Mouse (Mus musculus) heart, postnatal 14 days (tissue): ENCODE results near the gene Ssna1. TPM values are rescaled to one million over a fixed set of nuclear protein-coding genes. Genes with fewer than 3 reads are reported as not detected.
"Not testable (repeated sequence)": the region's sequence is repeated elsewhere in the genome, so short reads cannot be mapped to it uniquely, and the experiment has no call there.

Experiments
- DNase-seq, 2 experiments: peaks; one replicate each; pipeline ENCODE4 v3.0.0; 2021 to 2022
- intact Hi-C: fragments of 180-260 bp; cut with DNase I; formaldehyde crosslinking; loops from one replicate; pipeline ENCODE4 v1.15.1; 2025
- total RNA-seq, 2 experiments: library from RNA; stranded (reverse); gene quantifications; 2 replicates each; pipeline ENCODE4 v1.2.3; 2021

Ssna1 gene
- total RNA-seq, 2 experiments from 2014 or later: 38.3 to 46.9 TPM

- DNase-seq: no peak
- intact Hi-C loops: no loop called here
Observed at GRCm38 (mm10) chr2:25263623-25264285, 8.5 kb downstream of the Ssna1 start.

GRCm38 (mm10) chr2:25262795-25263622, 9.2 kb downstream of the Ssna1 start:
- intact Hi-C loops: no loop called here
- peak; percentile 33 to 46 for DNase-seq

- intact Hi-C loops: no loop called here
- DNase-seq: peak; percentile 92 to 93
Observed at GRCm38 (mm10) chr2:25262291-25262767, 9.9 kb downstream of the Ssna1 start, which contains the start of gene Tprn. Tprn (plus strand) TSS chr2:25262618.

DNA sequence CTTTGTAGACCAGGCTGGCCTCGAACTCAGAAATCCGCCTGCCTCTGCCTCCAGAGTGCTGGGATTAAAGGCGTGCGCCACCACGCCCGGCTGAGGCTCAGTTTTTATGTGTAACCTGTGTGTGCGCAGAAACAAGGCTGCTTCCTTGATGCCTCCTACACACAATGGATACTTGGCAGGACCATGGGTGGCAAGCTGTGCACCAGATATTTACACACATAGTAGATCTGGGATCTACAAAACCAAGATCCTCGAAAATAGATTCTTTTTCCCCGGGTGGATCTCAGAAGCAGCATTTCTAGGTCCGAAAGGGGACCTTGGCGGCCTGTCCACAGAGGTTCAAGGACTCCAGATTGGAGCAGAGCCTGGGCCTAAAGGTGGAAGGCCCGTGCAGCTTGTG, 10.4 kb downstream of the Ssna1 start:
- intact Hi-C loops: no loop called here
- DNase-seq: no peak

DNA sequence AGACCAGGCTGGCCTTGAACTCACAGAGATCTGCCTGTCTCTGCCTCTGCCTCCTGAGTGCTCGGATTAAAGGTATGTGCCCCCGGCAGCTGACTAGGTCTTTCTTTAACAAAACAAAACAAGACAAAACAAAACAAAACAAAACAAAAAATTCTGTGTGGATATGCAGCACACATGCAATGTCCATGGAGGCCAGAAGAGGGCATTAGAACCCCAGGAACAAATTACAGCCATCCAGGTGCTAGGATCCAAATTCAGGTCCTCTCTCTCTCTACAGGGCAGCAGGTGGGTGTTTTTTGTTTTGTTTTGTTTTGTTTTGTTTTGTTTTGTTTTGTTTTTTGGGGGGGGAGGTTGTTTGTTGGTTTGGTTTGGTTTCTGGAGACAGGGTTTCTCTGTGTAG, 13.4 kb downstream of the Ssna1 start:
- no peak for DNase-seq
- intact Hi-C loops: no loop called here

DNA sequence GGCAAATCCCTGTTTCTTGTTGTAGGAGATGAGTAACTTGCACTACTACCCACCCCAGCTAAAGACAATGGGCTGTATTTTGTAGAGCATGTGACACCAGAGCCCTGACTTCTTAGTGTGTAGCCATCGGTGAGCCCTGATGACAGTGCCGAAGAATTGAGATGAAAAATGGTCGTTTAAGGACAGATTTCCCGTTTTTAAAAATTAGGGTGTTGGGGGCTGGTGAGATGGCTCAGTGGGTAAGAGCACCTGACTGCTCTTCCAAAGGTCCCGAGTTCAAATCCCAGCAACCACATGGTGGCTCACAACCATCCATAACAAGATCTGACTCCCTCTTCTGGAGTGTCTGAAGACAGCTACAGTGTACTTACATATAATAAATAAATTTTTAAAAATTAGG, 15.0 kb downstream of the Ssna1 start:
- DNase-seq, intact Hi-C loops: not testable (repeated sequence)

DNA sequence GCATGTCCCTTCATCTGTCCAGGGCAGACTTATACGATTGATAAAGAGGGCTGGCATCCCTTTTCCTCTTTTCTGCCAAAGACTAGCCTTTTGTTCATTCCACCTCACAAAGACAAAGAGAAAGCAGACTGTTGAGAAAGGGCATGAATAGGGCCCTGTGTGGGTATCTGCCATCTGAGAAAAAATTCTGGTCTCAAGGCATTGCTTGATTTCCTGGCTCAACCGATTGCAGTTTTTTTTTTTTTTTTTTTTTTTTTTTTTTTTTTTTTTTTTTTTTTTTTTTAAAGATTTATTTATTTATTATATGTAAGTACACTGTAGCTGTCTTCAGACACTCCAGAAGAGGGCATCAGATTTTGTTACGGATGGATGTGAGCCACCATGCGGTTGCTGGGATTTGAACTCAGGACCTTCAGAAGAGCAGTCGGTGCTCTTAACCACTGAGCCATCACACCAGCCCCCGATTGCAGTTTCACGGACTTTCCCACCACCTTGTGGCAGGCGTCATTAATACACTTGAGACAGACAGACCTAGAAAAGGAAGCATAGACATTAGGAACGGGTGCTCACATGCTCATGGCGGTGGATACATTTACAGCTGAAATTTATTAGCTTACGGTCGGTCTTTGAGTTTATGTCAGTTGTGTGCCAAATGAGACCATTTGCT, 15.7 kb downstream of the Ssna1 start:
- intact Hi-C loops: not testable (repeated sequence)
- peak; percentile 44 to 64 for DNase-seq

DNA sequence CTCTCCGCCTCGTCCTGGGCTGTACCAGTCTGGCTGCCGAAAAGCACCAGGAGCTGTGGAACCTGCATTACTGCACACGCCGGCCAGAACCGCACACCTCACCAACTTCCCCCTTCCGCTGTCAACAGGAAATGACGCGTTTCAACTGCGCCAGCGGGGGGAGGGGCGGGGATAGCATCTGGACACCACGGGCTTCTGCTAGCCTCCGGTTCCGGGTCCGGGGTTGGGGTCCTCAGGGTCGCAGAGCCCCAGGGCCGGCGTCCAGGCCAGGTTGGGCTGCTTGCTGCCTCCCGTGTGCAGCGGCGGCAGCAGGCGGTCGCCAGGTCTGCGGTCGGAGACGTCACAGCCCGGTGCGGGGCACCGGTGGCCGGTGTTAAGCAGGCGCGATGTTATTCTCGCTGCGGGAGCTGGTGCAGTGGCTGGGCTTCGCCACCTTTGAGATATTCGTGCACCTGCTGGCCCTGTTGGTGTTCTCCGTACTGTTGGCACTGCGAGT, 16.9 kb downstream of the Ssna1 start, which contains the start of gene Tmem203:
TSS of gene Tmem203 (plus strand) at position 156 of the 496 bp plus-strand sequence.
- DNase-seq: peak; percentile 85 to 89

GRCm38 (mm10) chr2:25252331-25252730, 19.9 kb downstream of the Ssna1 start:
- intact Hi-C loops: loop anchor here (2.0 to 5.0 kb wide), 2 partner anchors 24 to 155 kb away; partner anchors contain the start of gene Noxa1
- DNase-seq: no peak

More for the DNA sequence above, 16.9 kb downstream of the Ssna1 start, which contains the start of gene Tmem203:
- intact Hi-C loops: loop anchor here (2.0 kb wide), 1 partner anchor 61 kb away; no protein-coding TSS in a partner anchor

DNA sequence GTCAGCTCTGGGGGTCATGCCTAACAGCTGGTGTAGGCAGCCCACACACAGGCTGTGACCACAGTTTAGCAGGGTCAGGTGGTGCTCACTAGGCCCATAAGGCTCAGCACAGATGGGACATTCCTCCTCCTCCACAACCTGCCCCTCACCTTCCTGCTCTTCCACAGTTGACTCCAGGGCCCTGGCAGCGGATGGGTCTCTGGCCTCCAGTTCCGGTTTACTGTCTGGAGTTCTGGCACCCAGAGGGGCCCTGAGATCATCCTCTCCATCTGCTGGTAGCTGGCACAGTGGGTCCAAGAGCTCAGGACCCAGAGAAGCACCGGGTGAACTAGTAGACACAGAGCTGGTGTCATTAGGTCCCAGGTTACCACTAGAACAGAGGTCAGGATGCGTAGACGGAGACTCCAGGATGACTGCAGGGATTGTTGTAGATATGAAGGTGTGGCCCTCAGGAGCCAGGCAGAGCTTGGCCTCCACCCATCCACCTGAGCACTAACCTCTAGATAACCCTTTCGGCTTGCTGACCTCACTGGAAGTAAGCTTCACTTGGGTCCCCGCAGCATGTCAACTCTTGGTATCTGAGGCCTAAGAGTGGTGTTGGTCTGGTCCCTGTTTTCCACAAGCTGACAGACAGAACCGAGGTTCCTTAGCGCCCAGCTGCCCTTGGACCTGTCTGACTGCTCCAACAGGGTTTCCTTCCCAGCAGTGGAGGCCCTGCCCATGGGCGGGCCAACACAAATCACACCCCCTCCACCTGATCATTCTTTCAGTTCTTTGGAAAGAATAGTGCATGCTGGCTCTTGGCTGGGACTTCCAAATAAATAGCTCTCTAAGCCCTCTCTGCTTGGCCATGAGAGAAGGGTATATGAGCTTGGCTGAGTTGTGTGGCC, 25.8 kb downstream of the Ssna1 start, which contains the start of gene AL732309.1:
TSS of gene AL732309.1 (minus strand) at position 681 of the 890 bp plus-strand sequence.
- intact Hi-C loops: no loop called here

GRCm38 (mm10) chr2:25244144-25244543, 28.1 kb downstream of the Ssna1 start:
- intact Hi-C loops: no loop called here
- no peak for DNase-seq

More for the DNA sequence above, 25.8 kb downstream of the Ssna1 start, which contains the start of gene AL732309.1:
- DNase-seq: no peak

GRCm38 (mm10) chr2:25243342-25243741, 28.9 kb downstream of the Ssna1 start:
- DNase-seq: no peak
- intact Hi-C loops: no loop called here

GRCm38 (mm10) chr2:25242101-25242506, 30.1 kb downstream of the Ssna1 start, which contains the start of the genes Rnf208 and Cysrt1:
Rnf208 (plus strand) TSS chr2:25242255.
Cysrt1 (minus strand) TSS chr2:25242452.
- intact Hi-C loops: no loop called here
- DNase-seq: no peak

GRCm38 (mm10) chr2:25241438-25241775, 30.8 kb downstream of the Ssna1 start:
- DNase-seq: no peak
- intact Hi-C loops: no loop called here

DNA sequence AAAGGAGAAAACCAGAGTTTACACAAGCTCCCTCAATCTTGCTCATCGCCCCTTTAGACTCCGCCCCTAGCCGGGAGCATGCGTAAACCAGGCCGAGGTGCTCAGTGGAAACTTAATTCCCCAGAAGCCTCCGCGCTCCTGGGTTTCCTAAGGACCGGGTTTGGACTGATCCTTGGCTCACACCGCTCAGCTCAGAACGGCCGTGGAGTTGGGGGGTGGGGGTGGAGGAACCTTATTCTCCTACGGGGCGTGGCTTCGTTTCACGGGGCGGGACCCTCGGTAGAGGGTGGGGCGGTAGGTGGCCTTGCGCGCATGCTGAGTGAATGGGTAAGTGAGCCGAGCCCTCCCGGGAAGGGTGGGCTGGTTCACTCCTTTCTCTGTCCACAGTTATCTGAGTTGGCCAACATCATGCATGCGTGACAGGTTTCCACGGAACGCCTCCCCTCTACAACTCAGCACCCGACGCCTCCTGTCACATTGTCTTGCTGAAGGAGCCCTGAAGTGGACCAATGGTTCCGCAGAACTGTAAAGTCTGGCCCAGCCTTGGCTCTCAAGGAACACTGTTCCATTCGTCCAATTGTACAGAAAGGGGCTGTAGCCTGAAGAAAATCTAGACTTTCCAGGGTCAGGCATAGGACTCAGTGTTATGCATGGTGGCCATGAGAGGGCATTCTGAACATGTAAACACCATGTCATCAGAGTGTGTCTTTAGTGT, 31.4 kb downstream of the Ssna1 start:
- peak; percentile 43 to 66 for DNase-seq
- intact Hi-C loops: no loop called here

- DNase-seq: no peak
- intact Hi-C loops: no loop called here
Observed at GRCm38 (mm10) chr2:25240310-25240709, 31.9 kb downstream of the Ssna1 start.

- intact Hi-C loops: no loop called here
- DNase-seq: no peak
Observed at GRCm38 (mm10) chr2:25239766-25240165, 32.5 kb downstream of the Ssna1 start.

DNA sequence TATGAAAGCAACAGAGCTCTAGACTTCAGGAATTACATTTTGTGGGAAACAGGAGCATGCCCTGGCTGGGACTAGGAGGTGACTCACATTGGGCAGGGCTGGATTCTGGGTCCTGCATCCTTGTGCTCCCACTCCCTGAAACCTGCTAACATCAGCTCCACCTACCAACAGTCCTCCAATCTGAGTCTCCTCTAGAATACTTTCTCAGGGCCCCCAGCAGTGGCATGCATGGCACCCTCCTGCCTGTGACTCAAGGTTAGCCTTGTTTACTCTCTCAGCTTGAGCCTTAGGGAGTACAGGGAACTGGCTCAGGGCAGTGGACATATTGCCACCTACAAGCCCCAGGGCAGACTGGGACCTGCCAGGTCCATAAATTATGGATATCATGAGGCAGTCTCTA, 34.1 kb downstream of the Ssna1 start:
- intact Hi-C loops: no loop called here
- no peak for DNase-seq

GRCm38 (mm10) chr2:25237522-25237921, 34.7 kb downstream of the Ssna1 start:
- intact Hi-C loops: no loop called here
- DNase-seq: no peak
